Mouse (Mus musculus) bone marrow, adult 2 months (tissue): ENCODE results near the gene Nxpe5. TPM values are rescaled to one million over a fixed set of nuclear protein-coding genes. Genes with fewer than 3 reads are reported as not detected.

Experiments used
- H3K27ac ChIP-seq: fragments of 200-500 bp; 2 replicates; pipeline ENCODE4 v1.5.1; 2012; ENCODE audit warnings: low read depth, mild to moderate bottlenecking, control low read depth, inconsistent platforms, low read length; ENCODE audit not compliant: control insufficient read depth, poor library complexity, insufficient read depth
- H3K4me1 ChIP-seq: fragments of 200-500 bp; 2 replicates; pipeline ENCODE4 v1.6.1; 2011; ENCODE audit warnings: low read length; ENCODE audit not compliant: control insufficient read depth, insufficient read depth
- H3K4me3 ChIP-seq: fragments of 200-500 bp; replicated peaks from 2 replicates; pipeline ENCODE3; 2011; ENCODE audit warnings: mild to moderate bottlenecking, low read depth, low read length, control low read depth; ENCODE audit not compliant: control insufficient read depth
- CTCF ChIP-seq: fragments of 200-500 bp; IDR thresholded peaks from 2 replicates; pipeline ENCODE4 v1.5.1; 2011; ENCODE audit warnings: low read length, control low read depth; ENCODE audit not compliant: control insufficient read depth, insufficient read depth
- POLR2A ChIP-seq: fragments of 200-500 bp; IDR thresholded peaks from 2 replicates; pipeline ENCODE4 v1.6.1; 2011; ENCODE audit warnings: low read depth, mild to moderate bottlenecking, control low read depth, low read length, borderline replicate concordance; ENCODE audit not compliant: control insufficient read depth
- WGBS: fragments of 180-500 bp; shearing (Covaris S2); methylation state at CpG from one replicate; pipeline ENCODE4 v1.1.7; 2018; 5-methylcytosine and 5-hydroxymethylcytosine counted together
- polyA plus RNA-seq: library from polyadenylated mRNA; stranded (reverse); fragments of >200 nt; gene quantifications from 2 replicates; pipeline ENCODE4 v1.2.4, GENCODE M21; 2011; ENCODE audit warnings: low replicate concordance; ENCODE audit not compliant: missing spikeins, insufficient read depth, insufficient read length

The Nxpe5 gene
- polyA plus RNA-seq, 1 experiment = not detected

DNA sequence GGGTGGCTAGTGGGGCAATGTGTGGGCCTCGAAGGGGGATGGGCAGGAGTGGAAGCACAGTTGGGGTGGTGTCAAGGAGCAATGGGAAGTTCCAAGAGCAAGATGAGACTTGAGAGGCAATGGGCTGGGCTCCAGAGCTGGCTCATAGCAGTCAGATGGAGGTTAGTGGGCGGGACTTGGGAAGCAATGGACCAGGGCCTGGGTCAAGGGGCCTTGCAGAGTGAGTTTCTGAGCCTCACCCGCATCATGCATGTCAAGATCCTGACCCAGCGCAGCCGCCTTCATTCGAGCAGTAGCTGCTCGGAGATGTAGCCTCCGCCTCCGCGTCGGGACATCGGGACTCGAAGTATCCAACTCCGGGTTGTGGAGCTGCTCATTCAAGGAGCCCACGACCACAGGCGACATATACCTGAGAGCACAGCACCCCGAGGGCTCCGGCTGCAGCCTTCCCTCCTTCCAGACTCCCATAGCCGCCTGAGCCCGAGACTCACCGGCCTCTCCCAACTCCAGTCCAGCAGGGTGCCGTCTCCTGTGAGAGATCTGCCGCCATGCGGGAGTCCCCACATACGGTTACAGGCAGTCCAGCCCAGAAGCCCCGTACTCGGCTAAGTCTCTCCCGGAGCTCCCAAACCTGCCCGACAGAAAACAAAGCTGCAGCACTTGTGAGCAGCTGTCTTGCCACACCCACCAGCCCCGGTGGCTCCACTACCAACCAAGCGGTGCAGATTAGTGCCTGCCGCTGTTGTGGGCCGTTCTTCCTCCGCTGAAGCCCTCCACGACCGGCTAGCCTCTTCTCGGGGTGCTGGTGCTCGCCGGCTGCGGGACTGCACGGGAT is 49.7 kb downstream of the Nxpe5 start:
- no peaks in the 10 kb centered on the region for H3K4me1 ChIP-seq
- no peak overlapping the region for H3K27ac ChIP-seq
- 85% methylated on average over 41 of the region's 41 CpGs for WGBS
- no peak for TF ChIP-seq CTCF
- TF ChIP-seq POLR2A = no peak
- H3K4me3 ChIP-seq = no peak overlapping the region

- H3K27ac ChIP-seq = no peak overlapping the region
- no peak for TF ChIP-seq CTCF
- no peak for TF ChIP-seq POLR2A
- 82% methylated on average over 7 of the region's 7 CpGs for WGBS
- no peaks in the 10 kb centered on the region for H3K4me1 ChIP-seq
- H3K4me3 ChIP-seq = no peak overlapping the region
Observed at GRCm38 (mm10) chr5:138277994-138278393, 52.3 kb downstream of the Nxpe5 start.

DNA sequence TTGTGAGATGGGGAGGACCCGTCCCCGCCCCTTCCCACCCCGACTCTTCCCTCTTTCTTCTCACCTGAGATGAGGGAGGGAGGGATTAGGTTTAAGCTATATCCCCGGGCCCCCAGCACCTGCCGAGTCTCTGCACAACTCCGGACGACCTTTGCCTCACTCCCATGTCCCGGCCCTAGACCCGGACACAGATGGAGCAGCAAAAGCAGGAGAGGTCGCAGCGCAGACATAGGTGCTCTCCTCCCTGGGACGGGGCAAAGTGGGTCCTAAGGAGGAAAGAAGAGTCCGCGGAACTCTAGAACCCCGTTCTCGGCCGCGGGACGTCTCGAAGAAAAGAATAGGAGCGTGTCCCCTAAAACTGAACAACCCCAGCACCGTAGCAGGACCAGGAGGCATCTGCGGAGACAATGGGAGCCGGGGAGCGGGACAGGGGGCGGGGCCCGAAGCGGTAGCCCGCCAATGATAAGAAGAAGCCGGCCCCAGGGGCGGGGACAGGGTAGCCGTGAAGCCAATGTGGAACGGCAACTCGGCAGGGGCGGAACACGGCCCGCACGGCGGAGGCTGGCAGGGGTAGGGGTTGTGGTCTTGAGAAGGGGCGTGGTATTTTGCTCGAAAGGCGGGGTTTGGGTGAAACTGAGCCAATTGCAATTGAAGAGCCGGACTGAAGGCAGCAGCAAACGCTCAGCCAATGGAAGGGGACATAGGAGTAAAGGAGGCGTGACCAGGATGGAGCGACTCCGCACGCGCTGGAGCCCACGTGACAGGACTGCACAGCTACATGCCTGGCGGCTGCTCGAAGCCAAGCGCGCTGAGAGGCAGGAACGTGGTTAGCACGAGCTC is 54.1 kb downstream of the Nxpe5 start, which contains the start of the genes Gm43720, Gpc2 and Stag3:
Gene Gm43720, minus strand, starts transcription at position 374 of the 840 bp plus-strand sequence.
Gene Gpc2, minus strand, starts transcription at position 421 of the 840 bp plus-strand sequence.
Gene Stag3, plus strand, starts transcription at position 656 of the 840 bp plus-strand sequence.
- Histone ChIP-seq H3K4me3 (peak within 1 kb of the TSS; percentile 64), H3K27ac (no peak within 1 kb of the TSS), H3K4me1 (no peaks in the 10 kb centered on the region)
- 1% methylated on average over 56 of the region's 56 CpGs for WGBS
- no peak for TF ChIP-seq CTCF
- TF ChIP-seq POLR2A = no peak; the same call in 1 of the 2 replicates

- 0 out of 2 replicates have a peak, but pooled peaks have one; percentile 13 for TF ChIP-seq POLR2A
- no peak for TF ChIP-seq CTCF
- no peaks in the 10 kb centered on the region for H3K4me1 ChIP-seq
- H3K4me3 ChIP-seq = peak overlapping the region; percentile 19
- WGBS = 29% methylated on average over 26 of the region's 26 CpGs
- no peak overlapping the region for H3K27ac ChIP-seq
Observed at GRCm38 (mm10) chr5:138280425-138280768, 54.7 kb downstream of the Nxpe5 start.

GRCm38 (mm10) chr5:138280829-138281228 is 55.1 kb downstream of the Nxpe5 start:
- Histone ChIP-seq H3K27ac (no peak overlapping the region), H3K4me1 (no peaks in the 10 kb centered on the region), H3K4me3 (no peak overlapping the region)
- 84% methylated on average over 15 of the region's 15 CpGs for WGBS
- TF ChIP-seq CTCF (no peak), POLR2A (no peak)

- TF ChIP-seq POLR2A (no peak), CTCF (no peak)
- H3K4me3 ChIP-seq = no peak overlapping the region
- H3K27ac ChIP-seq = no peak overlapping the region
- no peaks in the 10 kb centered on the region for H3K4me1 ChIP-seq
- WGBS = 62% methylated on average over 2 of the region's 2 CpGs
Observed at GRCm38 (mm10) chr5:138281798-138282197, 56.1 kb downstream of the Nxpe5 start.

- Histone ChIP-seq H3K4me3 (no peak overlapping the region), H3K27ac (no peak overlapping the region), H3K4me1 (no peaks in the 10 kb centered on the region)
- TF ChIP-seq POLR2A = no peak
- TF ChIP-seq CTCF = no peak
- 37% methylated on average over 1 of the region's 1 CpGs for WGBS
Observed at GRCm38 (mm10) chr5:138283540-138283939, 57.8 kb downstream of the Nxpe5 start.

- 74% methylated on average over 3 of the region's 3 CpGs for WGBS
Observed at GRCm38 (mm10) chr5:138287861-138288260, 62.2 kb downstream of the Nxpe5 start.

More at GRCm38 (mm10) chr5:138287861-138288260, 62.2 kb downstream of the Nxpe5 start:
- Histone ChIP-seq H3K4me3 (no peak overlapping the region), H3K4me1 (no peaks in the 10 kb centered on the region), H3K27ac (no peak overlapping the region)
- TF ChIP-seq POLR2A (no peak), CTCF (no peak)
